Mouse (Mus musculus): ENCODE measurements around the gene Zfp598. TPM values are rescaled to one million over a fixed set of nuclear protein-coding genes. Genes with fewer than 3 reads are reported as not detected.

Gene Zfp598
- polyA plus RNA-seq, 1 experiment from 2014 or later = 24.5 TPM

GRCm38 (mm10) chr17:24725637-24726390 lies 56.3 kb downstream of the Zfp598 start:
- no peak overlapping the region for H3K4me2 ChIP-seq (ENCODE audit: low read depth, low read length)
- peaks cover 14% of the 10 kb centered on the region for H3K36me3 ChIP-seq (ENCODE audit: control insufficient read depth, insufficient read depth, low read length)
- H3K27me3 ChIP-seq (ENCODE audit: control insufficient read depth, insufficient read depth, low read length) = no peaks in the 10 kb centered on the region
- no peaks in the 10 kb centered on the region for H3K9me3 ChIP-seq (ENCODE audit: control insufficient read depth, low read length)
- no peak overlapping the region for H3K4me3 ChIP-seq (ENCODE audit: low read depth, low read length)
- H3K9ac ChIP-seq (replicated peaks; ENCODE audit: low read depth, low read length) = no peak overlapping the region
- 74% methylated on average over 3 of the region's 3 CpGs for WGBS
- ATAC-seq (ENCODE audit: low read depth) = no peak
- peaks cover 24% of the 10 kb centered on the region for H3K4me1 ChIP-seq (ENCODE audit: control insufficient read depth, insufficient read depth, low read length)
- H3K27ac ChIP-seq (ENCODE audit: low read depth, low read length) = no peak overlapping the region

GRCm38 (mm10) chr17:24727618-24728017 lies 58.1 kb downstream of the Zfp598 start, which contains the start of gene Rpl3l:
TSS of gene Rpl3l (plus strand) at chr17:24727820.
- ATAC-seq (ENCODE audit: low read depth) = no peak
- Histone ChIP-seq H3K4me2 (ENCODE audit: low read depth, low read length) (no peak within 1 kb of the TSS), H3K36me3 (ENCODE audit: control insufficient read depth, insufficient read depth, low read length) (no peaks in the 10 kb centered on the region), H3K9ac (replicated peaks; ENCODE audit: low read depth, low read length) (no peak within 1 kb of the TSS), H3K4me1 (ENCODE audit: control insufficient read depth, insufficient read depth, low read length) (peaks cover 11% of the 10 kb centered on the region), H3K4me3 (ENCODE audit: low read depth, low read length) (no peak within 1 kb of the TSS), H3K27me3 (ENCODE audit: control insufficient read depth, insufficient read depth, low read length) (no peaks in the 10 kb centered on the region), H3K9me3 (ENCODE audit: control insufficient read depth, low read length) (no peaks in the 10 kb centered on the region), H3K27ac (ENCODE audit: low read depth, low read length) (no peak within 1 kb of the TSS)
- WGBS = 81% methylated on average over 2 of the region's 2 CpGs

GRCm38 (mm10) chr17:24728184-24728583 lies 58.7 kb downstream of the Zfp598 start:
- peaks cover 5% of the 10 kb centered on the region for H3K4me1 ChIP-seq (ENCODE audit: control insufficient read depth, insufficient read depth, low read length)
- no peaks in the 10 kb centered on the region for H3K36me3 ChIP-seq (ENCODE audit: control insufficient read depth, insufficient read depth, low read length)
- no peaks in the 10 kb centered on the region for H3K9me3 ChIP-seq (ENCODE audit: control insufficient read depth, low read length)
- 71% methylated on average over 17 of the region's 17 CpGs for WGBS
- no peak overlapping the region for H3K4me3 ChIP-seq (ENCODE audit: low read depth, low read length)
- no peak overlapping the region for H3K4me2 ChIP-seq (ENCODE audit: low read depth, low read length)
- no peak overlapping the region for H3K27ac ChIP-seq (ENCODE audit: low read depth, low read length)
- no peak overlapping the region for H3K9ac ChIP-seq (replicated peaks; ENCODE audit: low read depth, low read length)
- ATAC-seq (ENCODE audit: low read depth) = no peak
- no peaks in the 10 kb centered on the region for H3K27me3 ChIP-seq (ENCODE audit: control insufficient read depth, insufficient read depth, low read length)

- no peak overlapping the region for H3K27ac ChIP-seq (ENCODE audit: low read depth, low read length)
- no peaks in the 10 kb centered on the region for H3K36me3 ChIP-seq (ENCODE audit: control insufficient read depth, insufficient read depth, low read length)
- no peak for ATAC-seq (ENCODE audit: low read depth)
- H3K4me3 ChIP-seq (ENCODE audit: low read depth, low read length) = no peak overlapping the region
- no peaks in the 10 kb centered on the region for H3K9me3 ChIP-seq (ENCODE audit: control insufficient read depth, low read length)
- H3K4me2 ChIP-seq (ENCODE audit: low read depth, low read length) = no peak overlapping the region
- H3K9ac ChIP-seq (replicated peaks; ENCODE audit: low read depth, low read length) = no peak overlapping the region
- 82% methylated on average over 6 of the region's 6 CpGs for WGBS
- H3K4me1 ChIP-seq (ENCODE audit: control insufficient read depth, insufficient read depth, low read length) = no peaks in the 10 kb centered on the region
- H3K27me3 ChIP-seq (ENCODE audit: control insufficient read depth, insufficient read depth, low read length) = no peaks in the 10 kb centered on the region
These were observed 59.6 kb downstream of the Zfp598 start for GRCm38 (mm10) chr17:24729067-24729466.

GRCm38 (mm10) chr17:24730787-24731186 lies 61.3 kb downstream of the Zfp598 start:
- Histone ChIP-seq H3K4me1 (ENCODE audit: control insufficient read depth, insufficient read depth, low read length) (0 out of 2 replicates have a peak, but pooled peaks cover 1% of the 10 kb centered on the region), H3K27ac (ENCODE audit: low read depth, low read length) (no peak overlapping the region), H3K27me3 (ENCODE audit: control insufficient read depth, insufficient read depth, low read length) (no peaks in the 10 kb centered on the region), H3K4me2 (ENCODE audit: low read depth, low read length) (no peak overlapping the region), H3K9me3 (ENCODE audit: control insufficient read depth, low read length) (no peaks in the 10 kb centered on the region), H3K9ac (replicated peaks; ENCODE audit: low read depth, low read length) (no peak overlapping the region), H3K4me3 (ENCODE audit: low read depth, low read length) (no peak overlapping the region), H3K36me3 (ENCODE audit: control insufficient read depth, insufficient read depth, low read length) (no peaks in the 10 kb centered on the region)
- 81% methylated on average over 14 of the region's 14 CpGs for WGBS
- no peak for ATAC-seq (ENCODE audit: low read depth)

Other genes starting within 250 kb of the Zfp598 start
- 44.2 and 49.9 TPM in 2 replicates for gene Eci1, start 243.0 kb upstream of the Zfp598 start, polyA plus RNA-seq (2014; fragmentation: Nextera tagmentation; extraction: Ambion mirVana)
- 6.5 and 7.5 TPM in 2 replicates for gene Dnase1l2, start 226.6 kb upstream of the Zfp598 start, polyA plus RNA-seq (2014; fragmentation: Nextera tagmentation; extraction: Ambion mirVana)
- 34.6 and 36.9 TPM in 2 replicates for gene E4f1, start 199.4 kb upstream of the Zfp598 start, polyA plus RNA-seq (2014; fragmentation: Nextera tagmentation; extraction: Ambion mirVana)
- gene Pgp, start 199.3 kb upstream of the Zfp598 start, polyA plus RNA-seq (2014; fragmentation: Nextera tagmentation; extraction: Ambion mirVana) = 73.3 and 75.4 TPM in 2 replicates
- 0.68 TPM in 1 of 2 replicates, not detected in the other for gene Bricd5, start 195.8 kb upstream of the Zfp598 start, polyA plus RNA-seq (2014; fragmentation: Nextera tagmentation; extraction: Ambion mirVana)
- gene Mlst8, start 190.6 kb upstream of the Zfp598 start, polyA plus RNA-seq (2014; fragmentation: Nextera tagmentation; extraction: Ambion mirVana) = 36.2 and 38.0 TPM in 2 replicates
- gene Caskin1, start 181.1 kb upstream of the Zfp598 start, polyA plus RNA-seq (2014; fragmentation: Nextera tagmentation; extraction: Ambion mirVana) = 44.9 and 52.2 TPM in 2 replicates
- 74.2 and 76.6 TPM in 2 replicates for gene Traf7, start 141.7 kb upstream of the Zfp598 start, polyA plus RNA-seq (2014; fragmentation: Nextera tagmentation; extraction: Ambion mirVana)
- 1.8 and 5.7 TPM in 2 replicates for gene Rab26, start 135.5 kb upstream of the Zfp598 start, polyA plus RNA-seq (2014; fragmentation: Nextera tagmentation; extraction: Ambion mirVana)
- 30.8 and 37.5 TPM in 2 replicates for gene Pkd1, start 119.9 kb upstream of the Zfp598 start, polyA plus RNA-seq (2014; fragmentation: Nextera tagmentation; extraction: Ambion mirVana)
- 74.7 and 87.7 TPM in 2 replicates for gene Tsc2, start 37.1 kb upstream of the Zfp598 start, polyA plus RNA-seq (2014; fragmentation: Nextera tagmentation; extraction: Ambion mirVana)
- 6.8 and 7.3 TPM in 2 replicates for gene Nthl1, start 37.0 kb upstream of the Zfp598 start, polyA plus RNA-seq (2014; fragmentation: Nextera tagmentation; extraction: Ambion mirVana)
- 49.3 and 52.6 TPM in 2 replicates for gene Slc9a3r2, start 19.4 kb upstream of the Zfp598 start, polyA plus RNA-seq (2014; fragmentation: Nextera tagmentation; extraction: Ambion mirVana)
- gene Npw, start 11.2 kb upstream of the Zfp598 start, polyA plus RNA-seq (2014; fragmentation: Nextera tagmentation; extraction: Ambion mirVana) = not detected in 2 replicates
- 154 and 196 TPM in 2 replicates for gene Syngr3, start 20.3 kb downstream of the Zfp598 start, polyA plus RNA-seq (2014; fragmentation: Nextera tagmentation; extraction: Ambion mirVana)
- 37.0 and 40.1 TPM in 2 replicates for gene Gfer, start 26.5 kb downstream of the Zfp598 start, polyA plus RNA-seq (2014; fragmentation: Nextera tagmentation; extraction: Ambion mirVana)
- 1.3 and 3.3 TPM in 2 replicates for gene Noxo1, start 26.5 kb downstream of the Zfp598 start, polyA plus RNA-seq (2014; fragmentation: Nextera tagmentation; extraction: Ambion mirVana)
- gene Tbl3, start 38.0 kb downstream of the Zfp598 start, polyA plus RNA-seq (2014; fragmentation: Nextera tagmentation; extraction: Ambion mirVana) = 59.9 and 70.1 TPM in 2 replicates
- not detected in 2 replicates for gene Rnf151, start 48.4 kb downstream of the Zfp598 start, polyA plus RNA-seq (2014; fragmentation: Nextera tagmentation; extraction: Ambion mirVana)
- 742 and 744 TPM in 2 replicates for gene Rps2, start 48.4 kb downstream of the Zfp598 start, polyA plus RNA-seq (2014; fragmentation: Nextera tagmentation; extraction: Ambion mirVana)
- gene Ndufb10, start 54.8 kb downstream of the Zfp598 start, polyA plus RNA-seq (2014; fragmentation: Nextera tagmentation; extraction: Ambion mirVana) = 296 and 349 TPM in 2 replicates
- gene Rpl3l, start 58.1 kb downstream of the Zfp598 start, polyA plus RNA-seq (2014; fragmentation: Nextera tagmentation; extraction: Ambion mirVana) = 0.20 TPM in 1 of 2 replicates, not detected in the other
- gene Msrb1, start 67.0 kb downstream of the Zfp598 start, polyA plus RNA-seq (2014; fragmentation: Nextera tagmentation; extraction: Ambion mirVana) = 21.5 and 27.7 TPM in 2 replicates
- 0.48 TPM in 1 of 2 replicates, not detected in the other for gene Hs3st6, start 83.3 kb downstream of the Zfp598 start, polyA plus RNA-seq (2014; fragmentation: Nextera tagmentation; extraction: Ambion mirVana)
- not detected in 2 replicates for gene Meiob, start 134.6 kb downstream of the Zfp598 start, polyA plus RNA-seq (2014; fragmentation: Nextera tagmentation; extraction: Ambion mirVana)
- gene Hagh, start 170.5 kb downstream of the Zfp598 start, polyA plus RNA-seq (2014; fragmentation: Nextera tagmentation; extraction: Ambion mirVana) = 69.1 and 77.2 TPM in 2 replicates
- 24.4 and 27.6 TPM in 2 replicates for gene Fahd1, start 180.7 kb downstream of the Zfp598 start, polyA plus RNA-seq (2014; fragmentation: Nextera tagmentation; extraction: Ambion mirVana)
- gene Igfals, start 196.3 kb downstream of the Zfp598 start, polyA plus RNA-seq (2014; fragmentation: Nextera tagmentation; extraction: Ambion mirVana) = not detected in 2 replicates
- gene Nubp2, start 216.7 kb downstream of the Zfp598 start, polyA plus RNA-seq (2014; fragmentation: Nextera tagmentation; extraction: Ambion mirVana) = 69.2 and 75.7 TPM in 2 replicates
- 74.5 and 83.8 TPM in 2 replicates for gene Spsb3, start 217.0 kb downstream of the Zfp598 start, polyA plus RNA-seq (2014; fragmentation: Nextera tagmentation; extraction: Ambion mirVana)
- 21.4 and 23.7 TPM in 2 replicates for gene Eme2, start 225.4 kb downstream of the Zfp598 start, polyA plus RNA-seq (2014; fragmentation: Nextera tagmentation; extraction: Ambion mirVana)
- 85.5 and 86.4 TPM in 2 replicates for gene Mrps34, start 225.4 kb downstream of the Zfp598 start, polyA plus RNA-seq (2014; fragmentation: Nextera tagmentation; extraction: Ambion mirVana)
- gene Nme3, start 226.8 kb downstream of the Zfp598 start, polyA plus RNA-seq (2014; fragmentation: Nextera tagmentation; extraction: Ambion mirVana) = 98.0 and 115 TPM in 2 replicates

Data from neural tube, embryonic 14.5 days (tissue).